8 mouse cellular contexts compared by ENCODE assay signal in the genomic region with DNA sequence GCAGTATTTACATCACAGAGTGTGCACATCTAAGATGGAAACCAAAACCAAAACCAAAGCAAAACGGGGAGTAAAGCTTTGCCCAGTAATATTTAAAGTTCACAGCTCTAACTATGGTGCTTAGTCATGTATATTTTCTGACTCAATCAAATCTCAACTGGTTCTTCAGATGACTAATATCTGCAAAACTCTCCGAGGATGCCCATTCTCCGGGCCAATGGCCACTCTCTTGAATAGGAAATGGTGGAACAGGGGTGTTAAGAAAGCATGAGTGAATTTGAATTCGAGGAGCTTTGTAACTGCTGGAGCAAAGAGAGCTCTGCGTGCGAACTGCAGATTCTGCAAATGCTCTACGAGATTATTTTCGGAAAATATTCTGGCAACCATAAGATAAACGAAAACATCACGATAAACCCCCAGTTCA. TPM values are rescaled to one million over a fixed set of nuclear protein-coding genes. Genes with fewer than 3 reads are reported as not detected.
DNase-seq lines count a peak whose midpoint lies in the region; ATAC-seq and TF ChIP-seq lines count a peak whose summit lies in the region.

No protein-coding gene starts in this region.

- H3K4me3 ChIP-seq in gastrocnemius, adult 2 months = peak overlapping the region; percentile 82
- peak overlapping the region; percentile 55 for H3K4me3 ChIP-seq in forebrain, embryonic 14.5 days (ENCODE audit: low read depth, low read length)
- H3K4me3 ChIP-seq in limb, embryonic 13.5 days = peak overlapping the region; percentile 66
- H3K4me3 ChIP-seq in midbrain, postnatal 0 days (ENCODE audit: low read depth, low read length) = peak overlapping the region; percentile 83

- intact Hi-C loops in gastrocnemius, adult 2 months (cut with DNase I) = loop anchor here (10.0 kb wide), 1 partner anchor 328 kb away; the partner anchor contains the start of gene Zfp40

- peak; percentile 61 for ATAC-seq in forebrain, embryonic 14.5 days
- ATAC-seq in limb, embryonic 13.5 days (ENCODE audit: low FRiP score, low read depth) = 0 out of 2 replicates have a peak, but pooled peaks have one; percentile 13
- ATAC-seq in midbrain, postnatal 0 days (ENCODE audit: low FRiP score) = peak; percentile 59

- TF ChIP-seq CTCF in gastrocnemius, adult 2 months (IDR thresholded peaks at IDR 0.05) = no peak
- TF ChIP-seq CTCF in midbrain, postnatal 0 days (IDR thresholded peaks at IDR 0.05) = no peak

- H3K9ac ChIP-seq in forebrain, embryonic 14.5 days (ENCODE audit: low read length) = peak overlapping the region; percentile 73
- peak overlapping the region; percentile 80 for H3K9ac ChIP-seq in limb, embryonic 13.5 days
- peak overlapping the region; percentile 69 for H3K9ac ChIP-seq in midbrain, postnatal 0 days (replicated peaks; ENCODE audit: low read length, poor library complexity, severe bottlenecking)

- WGBS in forebrain, embryonic 14.5 days = 3% methylated on average over 10 of the region's 10 CpGs
- WGBS in limb, embryonic 13.5 days = 2% methylated on average over 10 of the region's 10 CpGs
- WGBS in midbrain, postnatal 0 days = 1% methylated on average over 10 of the region's 10 CpGs

- H3K9me3 ChIP-seq in forebrain, embryonic 14.5 days (replicated peaks; ENCODE audit: control insufficient read depth, low read length) = no peaks in the 10 kb centered on the region
- H3K9me3 ChIP-seq in limb, embryonic 13.5 days = peaks cover 3% of the 10 kb centered on the region; the same call in 1 of the 2 replicates
- no peaks in the 10 kb centered on the region for H3K9me3 ChIP-seq in midbrain, postnatal 0 days (ENCODE audit: low read length)

- no peak for DNase-seq in gastrocnemius, adult 2 months
- DNase-seq in gastrocnemius, postnatal 25 days = no peak
- peak; percentile 7 for DNase-seq in urinary bladder, postnatal 25 days (ENCODE audit: low spot score)
- no peak for DNase-seq in urinary bladder, postnatal 10 days (ENCODE audit: low spot score)
- DNase-seq in forebrain, embryonic 14.5 days (ENCODE audit: low spot score) = peak; percentile 53
- no peak for DNase-seq in midbrain, postnatal 0 days (ENCODE audit: low spot score)
- no peak for DNase-seq in right cerebral cortex, adult 18-20 months

- H3K4me2 ChIP-seq in forebrain, embryonic 14.5 days (ENCODE audit: low read length) = peak overlapping the region; percentile 66
- H3K4me2 ChIP-seq in limb, embryonic 13.5 days (replicated peaks) = peak overlapping the region; percentile 71
- peak overlapping the region; percentile 63 for H3K4me2 ChIP-seq in midbrain, postnatal 0 days (ENCODE audit: low read depth, low read length, poor library complexity, severe bottlenecking)

- no peaks in the 10 kb centered on the region for H3K27me3 ChIP-seq in forebrain, embryonic 14.5 days (replicated peaks; ENCODE audit: control insufficient read depth, insufficient read depth, low read length)
- no peaks in the 10 kb centered on the region for H3K27me3 ChIP-seq in limb, embryonic 13.5 days
- H3K27me3 ChIP-seq in midbrain, postnatal 0 days (ENCODE audit: insufficient read depth, low read length) = no peaks in the 10 kb centered on the region

- peaks cover 6% of the 10 kb centered on the region; the same call in 1 of the 2 replicates for H3K4me1 ChIP-seq in forebrain, embryonic 14.5 days (ENCODE audit: control insufficient read depth, insufficient read depth, low read length)
- peaks cover 12% of the 10 kb centered on the region for H3K4me1 ChIP-seq in limb, embryonic 13.5 days
- peaks cover 6% of the 10 kb centered on the region for H3K4me1 ChIP-seq in midbrain, postnatal 0 days (ENCODE audit: insufficient read depth, low read length)

- H3K36me3 ChIP-seq in forebrain, embryonic 14.5 days (ENCODE audit: control insufficient read depth, insufficient read depth, low read length) = peaks cover 14% of the 10 kb centered on the region
- H3K36me3 ChIP-seq in limb, embryonic 13.5 days = peaks cover 25% of the 10 kb centered on the region
- no peaks in the 10 kb centered on the region for H3K36me3 ChIP-seq in midbrain, postnatal 0 days (ENCODE audit: insufficient read depth, low read length)

- peak overlapping the region; percentile 92 for H3K27ac ChIP-seq in gastrocnemius, adult 2 months
- 0 out of 2 replicates have a peak overlapping the region, but pooled peaks have one; percentile 49 for H3K27ac ChIP-seq in forebrain, embryonic 14.5 days (ENCODE audit: low read depth, low read length)
- peak overlapping the region; percentile 85 for H3K27ac ChIP-seq in limb, embryonic 13.5 days
- peak overlapping the region; percentile 77 for H3K27ac ChIP-seq in midbrain, postnatal 0 days (ENCODE audit: low read depth, low read length)

RNA-seq across cellular contexts. Expression of gene Zfp945, which starts 0.5 kb away (rescaled TPM):
- total RNA-seq in gastrocnemius, adult 2 months (2021) = 1 to 10 TPM; 2.2 to 2.8 TPM
- 1 to 10 TPM; 2.6 to 2.7 TPM for total RNA-seq in gastrocnemius, postnatal 25 days (2021)
- 25.5 and 26.0 TPM in 2 replicates for polyA plus RNA-seq in forebrain, embryonic 14.5 days (2014; fragmentation: Nextera tagmentation; extraction: Ambion mirVana)
- polyA plus RNA-seq in limb, embryonic 13.5 days (2015; fragmentation: Nextera tagmentation; extraction: Ambion mirVana) = 28.4 and 29.5 TPM in 2 replicates
- 16.0 and 18.5 TPM in 2 replicates for total RNA-seq in midbrain, postnatal 0 days (2014; rRNA removed)
- 13.9 and 14.4 TPM in 2 replicates for polyA plus RNA-seq in midbrain, postnatal 0 days (2015; fragmentation: Nextera tagmentation; extraction: Ambion mirVana)

Comparison
In these comparisons a context has a peak if more than half of its experiments do, and no peak if none do; other contexts are left out.
1. DNase-seq: peak in urinary bladder, postnatal 25 days (single experiment) and forebrain, embryonic 14.5 days (single experiment); none in gastrocnemius, adult 2 months (single experiment), gastrocnemius, postnatal 25 days (single experiment), urinary bladder, postnatal 10 days (single experiment), midbrain, postnatal 0 days (single experiment) and right cerebral cortex, adult 18-20 months (single experiment).
2. Peak in every context shown above with its lines, with median percentiles within 50 percentile points of each other: H3K27ac ChIP-seq, H3K4me3 ChIP-seq, ATAC-seq, H3K4me2 ChIP-seq and H3K9ac ChIP-seq.